Mouse (Mus musculus): ENCODE data around the gene Tmem56.

Gene Tmem56

DNA sequence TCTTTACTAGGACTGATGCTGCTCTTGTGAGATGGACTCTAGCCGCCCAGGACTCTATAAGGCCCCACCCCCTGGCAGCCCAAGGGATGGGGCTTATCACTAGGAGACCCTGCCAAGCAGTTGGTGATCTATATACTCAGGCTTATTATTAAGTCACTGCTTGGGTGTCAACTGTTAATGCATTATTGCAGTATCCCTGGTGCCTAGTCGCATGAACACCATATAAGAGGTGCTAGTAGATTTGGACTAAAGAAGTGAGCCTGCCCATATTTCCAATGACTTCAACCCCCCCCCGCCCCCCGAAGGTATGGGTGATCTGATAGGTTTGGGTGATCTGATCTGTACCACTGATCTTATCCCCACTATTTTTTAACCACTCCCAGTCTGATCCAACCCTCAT is at the start of gene Tmem56:
TSS of gene Tmem56 (minus strand) at position 101 of the 400 bp plus-strand sequence.
- no peak for DNase-seq

DNA sequence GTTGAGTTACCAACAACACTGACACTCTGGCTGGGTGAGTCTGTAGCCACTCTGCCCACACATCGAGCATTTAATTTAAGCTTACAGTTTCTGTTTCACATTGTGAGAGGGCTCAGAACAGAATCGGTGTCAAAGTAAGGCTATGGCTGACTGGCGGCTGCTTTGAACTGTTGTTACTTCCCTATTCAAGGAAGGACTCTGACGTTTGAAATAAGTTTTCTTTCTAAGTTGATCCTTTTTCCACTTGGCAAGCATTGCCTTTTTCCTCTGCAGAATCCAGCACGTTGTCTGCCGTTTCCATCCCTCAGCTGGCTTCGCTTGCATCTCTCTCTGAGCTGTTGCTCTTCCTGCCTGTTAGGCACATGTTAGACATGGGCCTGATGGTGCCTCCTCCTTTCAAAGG is 47.3 kb upstream of the Tmem56 start:
- no peak for DNase-seq

DNA sequence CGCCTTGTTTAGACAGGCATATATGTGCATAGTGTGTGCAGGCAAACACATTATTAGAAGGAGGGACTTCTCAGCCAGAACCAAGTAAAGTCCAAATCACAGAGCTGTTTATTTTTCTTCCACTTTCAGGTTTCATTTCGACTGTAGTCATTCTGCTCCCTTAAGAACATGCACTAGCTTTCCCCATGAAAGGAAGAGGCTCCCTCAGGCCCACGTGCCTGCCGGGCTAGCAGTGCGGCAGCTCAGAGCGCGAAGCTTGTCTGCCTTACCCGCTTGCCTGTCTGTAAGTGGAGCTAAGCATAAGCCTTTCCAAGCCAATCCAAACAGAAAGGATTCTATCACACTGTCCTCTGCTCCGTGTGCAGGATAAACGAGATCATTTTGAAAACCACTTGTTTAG is 46.7 kb upstream of the Tmem56 start:
- DNase-seq, result no peak

DNA sequence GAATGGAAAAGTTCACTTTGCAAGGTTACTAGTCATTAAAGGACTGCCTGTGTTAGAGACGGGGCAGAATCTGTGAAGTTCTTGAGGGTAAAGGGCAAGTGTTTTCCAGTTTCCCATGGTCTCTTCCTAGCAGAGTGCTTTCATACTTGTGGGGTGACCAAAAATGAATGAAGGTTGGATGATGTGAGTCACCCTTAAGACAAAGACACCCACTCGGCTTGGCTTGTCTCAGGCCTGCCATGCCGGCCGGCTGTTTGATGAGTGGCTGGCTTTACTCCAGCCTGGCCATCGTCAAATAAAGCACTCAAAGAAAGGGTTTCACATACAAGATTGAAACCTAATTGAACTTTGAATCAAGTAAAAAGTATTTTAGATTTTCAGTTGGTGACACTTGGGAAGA is 44.5 kb upstream of the Tmem56 start:
- DNase-seq, result no peak

DNA sequence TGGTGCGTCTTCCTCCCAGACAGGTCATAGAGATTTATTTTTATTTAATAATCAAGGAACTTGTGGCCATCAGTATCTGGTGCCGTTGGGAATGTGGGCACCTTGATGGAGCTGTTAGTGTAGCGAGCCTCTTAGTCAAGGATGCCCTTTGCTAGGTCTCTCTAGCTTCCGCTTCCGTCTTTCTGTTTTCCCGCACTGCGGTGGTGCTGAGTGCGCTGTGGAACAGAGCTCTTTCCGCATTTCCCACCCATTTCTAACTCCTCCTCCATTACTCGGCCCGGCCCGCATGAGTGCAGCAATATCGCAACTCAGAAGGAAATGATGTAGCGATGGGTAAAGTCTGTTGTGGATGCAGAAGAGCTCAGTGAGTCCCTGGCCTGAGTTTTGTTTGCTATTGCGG is 40.5 kb upstream of the Tmem56 start:
- DNase-seq, result no peak

DNA sequence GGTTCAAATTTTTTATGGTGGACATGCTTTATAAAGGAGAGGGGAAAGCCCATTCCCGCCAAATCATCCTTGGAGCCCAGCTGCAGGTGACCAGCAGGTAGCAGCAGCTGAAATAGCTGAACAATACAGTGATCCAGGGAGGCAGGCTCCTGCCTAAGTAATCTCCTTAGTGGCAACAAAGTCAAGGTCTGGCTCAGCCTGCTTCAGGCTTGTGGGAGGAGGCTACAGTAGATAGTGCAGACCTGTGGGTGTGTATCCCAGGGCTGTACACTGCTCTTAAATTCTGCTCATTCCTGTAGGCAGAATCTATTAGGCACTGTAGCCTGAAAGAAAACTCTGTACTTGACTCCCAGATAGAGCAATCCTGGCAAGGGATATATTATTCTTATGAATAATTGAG is 38.0 kb upstream of the Tmem56 start:
- DNase-seq, result no peak

DNA sequence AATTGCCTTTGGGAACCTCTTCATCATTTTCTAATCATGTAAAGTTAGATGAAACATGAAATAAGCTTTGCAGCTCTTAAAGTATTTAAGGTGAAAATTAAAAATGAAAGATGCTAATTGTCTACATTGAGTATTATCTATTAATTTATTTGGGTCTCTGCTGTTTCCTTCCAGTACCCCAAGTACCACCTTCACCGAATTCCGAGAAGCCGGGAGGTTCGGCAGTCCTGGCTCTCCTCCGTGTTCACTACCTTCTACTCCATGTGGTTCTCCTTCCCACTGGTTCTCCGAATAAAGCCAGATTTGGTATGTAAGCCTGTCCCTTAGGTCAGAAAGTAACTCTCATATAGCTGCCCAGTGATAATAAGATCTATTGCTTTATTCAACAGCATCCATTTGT is 37.0 kb upstream of the Tmem56 start:
- no peak for DNase-seq

DNA sequence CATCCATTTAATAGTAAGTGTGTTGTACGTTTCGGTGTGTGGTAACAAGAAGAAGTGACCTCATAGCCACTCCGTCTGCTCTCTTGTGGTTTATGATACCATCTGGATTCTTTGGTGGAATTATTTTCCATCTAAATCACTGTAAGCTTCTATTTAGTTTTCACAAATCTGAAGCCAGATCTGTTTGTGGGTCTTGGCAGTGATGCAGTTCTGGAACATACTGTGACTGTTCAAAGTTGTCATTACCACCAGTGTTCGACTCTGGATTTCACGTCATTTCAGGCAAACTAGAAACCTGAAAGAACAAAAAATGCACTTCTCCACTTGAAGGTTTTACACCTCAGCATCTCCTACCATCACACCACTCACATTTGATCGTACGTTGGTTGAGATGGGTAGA is 32.6 kb upstream of the Tmem56 start:
- no peak for DNase-seq

DNA sequence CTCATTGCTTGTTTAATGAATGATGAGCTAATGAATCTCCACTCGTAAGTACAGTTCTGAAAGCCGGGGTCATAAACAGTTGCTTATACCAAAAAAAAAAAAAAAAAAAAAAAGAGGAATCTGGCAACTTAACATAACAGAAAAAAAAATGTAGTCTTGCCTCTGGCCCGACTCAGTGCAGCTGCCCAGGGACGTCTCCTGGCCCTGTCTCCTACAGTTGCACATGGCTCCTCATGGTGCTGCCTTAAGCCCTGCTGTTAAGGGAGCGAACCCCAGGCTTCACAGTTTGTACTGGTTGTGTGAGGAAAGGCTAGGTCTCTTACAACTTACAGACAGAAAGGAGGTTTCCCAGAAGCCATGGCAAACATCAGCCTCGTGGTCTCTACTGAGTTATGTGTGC is 31.3 kb upstream of the Tmem56 start:
- no peak for DNase-seq

DNA sequence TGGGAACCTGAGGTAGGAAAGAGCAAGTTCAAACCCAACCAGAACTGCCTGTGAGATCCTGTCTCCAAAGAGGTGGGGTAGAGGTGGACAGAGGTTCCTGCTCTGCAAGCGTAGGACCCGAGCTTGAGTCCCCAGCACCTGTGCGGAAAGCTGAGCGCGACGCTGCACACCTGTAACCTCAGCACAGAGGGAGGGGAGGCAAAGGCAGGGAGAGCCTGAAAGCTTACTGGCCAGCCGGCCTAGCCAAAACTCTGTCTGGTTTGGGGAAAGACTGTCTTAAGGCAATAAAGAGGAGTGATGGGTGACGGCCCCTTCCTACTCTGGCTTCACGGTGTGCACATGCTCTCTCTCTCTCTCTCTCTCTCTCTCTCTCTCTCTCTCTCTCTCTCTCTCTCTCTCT is 30.1 kb upstream of the Tmem56 start:
- DNase-seq, result no peak

DNA sequence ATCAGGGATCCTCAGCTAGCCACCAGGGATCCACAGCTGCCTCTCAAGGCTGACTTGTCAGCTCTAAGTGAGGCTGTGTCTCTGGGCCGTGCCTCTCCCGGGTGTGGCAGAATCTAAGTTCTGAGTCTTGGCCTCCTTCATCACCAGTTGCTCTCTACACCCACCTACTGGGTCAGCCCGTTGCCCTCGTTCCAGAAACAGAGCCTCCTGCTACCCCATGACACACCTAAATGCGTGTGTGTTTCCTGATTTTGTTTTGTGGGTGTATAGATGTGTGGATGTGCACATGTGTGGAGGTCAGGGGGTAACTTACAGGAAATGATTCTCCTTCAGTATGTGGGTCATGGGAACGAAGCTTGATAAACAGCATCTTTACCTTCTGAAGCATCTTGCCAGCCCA is 29.5 kb upstream of the Tmem56 start:
- no peak for DNase-seq

DNA sequence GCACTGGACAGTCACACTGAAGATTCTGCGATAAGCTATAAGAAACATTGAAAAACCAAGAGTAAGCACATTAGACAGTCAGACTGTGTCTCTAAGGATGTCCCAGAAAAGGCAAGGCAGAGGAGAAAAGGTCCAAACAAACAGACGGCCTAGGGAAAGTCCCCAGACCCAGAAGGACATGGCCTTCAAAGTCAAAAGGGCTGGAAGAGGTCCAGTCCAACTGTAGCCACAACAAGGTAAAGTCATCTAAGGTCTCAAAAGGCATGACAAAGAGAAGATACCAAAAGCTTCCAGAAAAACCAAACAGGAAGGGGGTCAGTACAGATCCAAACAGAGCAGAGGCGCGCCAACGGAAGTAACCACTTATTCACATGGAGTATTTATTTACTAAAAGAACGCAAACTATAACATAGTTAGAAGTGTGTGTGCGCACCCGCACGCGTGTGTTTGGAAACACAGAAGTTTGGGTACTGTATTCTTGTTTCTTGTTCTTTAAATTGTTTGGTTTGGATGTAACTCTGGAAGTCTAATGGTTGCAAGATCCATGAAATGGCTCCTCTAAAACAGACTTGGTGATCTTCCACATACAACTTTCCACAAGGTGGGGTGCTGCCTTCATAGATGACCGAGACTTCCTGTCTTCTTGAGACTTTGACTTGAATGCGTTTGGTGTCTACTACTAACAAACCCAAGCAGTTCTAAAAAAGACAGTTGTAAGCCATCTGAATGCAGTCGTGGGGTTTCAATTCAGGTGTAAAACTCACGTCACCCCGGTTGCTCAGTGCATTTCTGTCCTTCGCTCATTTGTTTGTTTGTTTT is 27.2 kb upstream of the Tmem56 start:
- peak in 1 of 2 experiments; percentile 19 for DNase-seq

DNA sequence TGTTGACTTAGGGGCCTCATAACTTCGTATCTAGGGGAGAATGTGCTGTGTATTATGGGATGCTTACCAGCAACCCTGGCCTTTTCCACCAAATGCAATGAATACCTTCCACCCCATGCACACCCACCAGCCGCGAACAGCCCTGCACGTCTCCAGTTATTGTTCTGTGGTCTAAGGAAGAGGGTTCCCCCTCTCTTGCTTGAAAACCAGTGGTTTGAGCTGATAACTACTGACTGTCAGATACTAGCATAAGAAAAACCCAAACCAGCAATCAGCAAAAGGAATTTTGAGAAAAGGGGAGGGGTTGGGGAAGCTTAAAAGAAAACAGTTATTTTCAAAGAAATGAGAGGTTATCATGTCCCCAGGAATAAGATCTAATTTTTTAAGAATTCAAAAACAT is 26.5 kb upstream of the Tmem56 start:
- no peak for DNase-seq

DNA sequence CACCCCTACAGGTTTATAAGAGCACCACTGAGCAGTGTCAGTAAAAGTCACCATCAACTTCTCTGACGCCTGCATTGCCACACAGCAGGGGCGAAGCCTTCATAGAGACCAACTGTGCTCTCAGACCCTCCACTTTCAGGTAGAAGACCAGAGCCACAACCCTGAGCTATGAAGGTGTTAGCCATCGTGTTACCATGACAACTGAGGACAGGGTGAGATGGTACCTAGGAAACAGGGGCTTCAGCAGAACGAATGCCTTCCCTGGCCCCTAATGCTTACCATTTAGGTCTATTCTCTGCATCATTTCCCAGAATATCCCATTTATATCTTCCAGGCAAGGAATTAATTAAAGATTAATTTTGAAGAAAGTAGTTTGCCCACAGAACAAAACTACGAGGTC is 26.0 kb upstream of the Tmem56 start:
- no peak for DNase-seq

DNA sequence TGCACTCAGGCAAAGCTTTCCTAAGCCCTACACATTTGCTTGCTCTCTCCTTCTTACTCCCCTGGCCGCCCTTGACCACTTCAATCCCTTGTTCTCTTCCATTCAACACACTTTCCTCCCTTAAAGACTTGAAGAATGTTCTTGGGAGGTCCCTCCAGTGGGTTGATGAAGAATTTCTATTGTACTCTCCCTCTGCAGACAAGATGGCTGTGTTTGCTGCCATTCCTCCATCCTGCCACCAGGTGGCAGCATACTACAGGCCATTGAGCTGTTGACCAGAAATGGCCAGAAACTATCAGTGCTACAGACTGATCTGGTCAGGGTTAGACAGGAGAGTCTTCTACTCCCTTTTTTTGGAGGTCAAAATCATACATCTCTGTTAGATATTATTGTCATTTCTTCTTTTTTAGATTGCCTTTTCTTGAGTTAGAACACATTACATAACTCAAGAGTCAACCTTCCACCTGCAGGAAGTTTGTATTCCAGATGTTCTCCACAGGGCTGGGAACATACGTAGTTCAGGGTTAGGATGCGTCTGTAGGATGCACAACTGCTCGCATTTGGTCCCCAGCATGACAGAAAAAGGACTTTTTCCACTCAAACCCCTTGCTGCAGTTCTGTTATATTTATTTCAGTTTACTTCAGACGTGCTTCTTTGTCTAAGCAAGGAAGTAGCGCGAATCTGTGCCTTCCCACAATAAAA is 24.8 kb upstream of the Tmem56 start:
- DNase-seq, result peak; percentile 72 to 78

DNA sequence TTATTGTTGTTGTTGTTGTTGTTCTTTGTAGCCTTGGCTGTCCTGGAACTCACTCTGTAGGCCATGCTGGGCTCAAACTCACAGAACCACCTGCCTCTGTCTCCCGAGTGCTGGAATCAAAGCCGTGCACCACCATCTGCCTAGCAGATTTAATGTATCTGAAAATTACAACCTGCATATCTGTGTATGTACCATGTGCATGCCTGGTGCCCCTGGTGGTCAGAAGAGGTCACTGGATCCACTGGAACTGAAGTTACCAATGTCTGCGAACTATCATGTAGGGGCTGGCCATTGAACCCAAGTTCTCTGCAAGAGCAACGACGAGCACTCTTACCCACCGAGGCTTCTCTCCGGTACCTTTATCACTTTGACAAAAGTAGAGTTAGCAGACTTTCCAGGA is 23.7 kb upstream of the Tmem56 start:
- peak in 1 of 2 experiments; percentile 21 for DNase-seq

DNA sequence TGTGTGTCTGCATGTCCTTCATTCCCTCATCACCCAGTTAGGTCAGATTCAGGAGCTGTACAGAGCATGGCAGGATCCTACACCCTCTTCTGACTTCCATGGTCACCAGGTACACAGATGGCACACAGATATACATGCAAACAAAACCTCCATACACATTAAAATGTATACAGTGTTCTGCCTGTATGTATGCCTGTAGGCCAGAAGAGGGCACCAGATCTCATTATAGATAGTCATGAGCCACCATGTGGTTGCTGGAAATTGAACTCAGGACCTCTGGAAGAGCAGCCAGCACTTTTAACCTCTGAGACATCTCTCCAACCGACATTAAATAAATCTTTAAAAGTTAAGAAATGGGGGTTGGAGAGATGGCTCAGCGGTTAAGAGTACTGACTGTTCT is 11.3 kb upstream of the Tmem56 start:
- no peak for DNase-seq

DNA sequence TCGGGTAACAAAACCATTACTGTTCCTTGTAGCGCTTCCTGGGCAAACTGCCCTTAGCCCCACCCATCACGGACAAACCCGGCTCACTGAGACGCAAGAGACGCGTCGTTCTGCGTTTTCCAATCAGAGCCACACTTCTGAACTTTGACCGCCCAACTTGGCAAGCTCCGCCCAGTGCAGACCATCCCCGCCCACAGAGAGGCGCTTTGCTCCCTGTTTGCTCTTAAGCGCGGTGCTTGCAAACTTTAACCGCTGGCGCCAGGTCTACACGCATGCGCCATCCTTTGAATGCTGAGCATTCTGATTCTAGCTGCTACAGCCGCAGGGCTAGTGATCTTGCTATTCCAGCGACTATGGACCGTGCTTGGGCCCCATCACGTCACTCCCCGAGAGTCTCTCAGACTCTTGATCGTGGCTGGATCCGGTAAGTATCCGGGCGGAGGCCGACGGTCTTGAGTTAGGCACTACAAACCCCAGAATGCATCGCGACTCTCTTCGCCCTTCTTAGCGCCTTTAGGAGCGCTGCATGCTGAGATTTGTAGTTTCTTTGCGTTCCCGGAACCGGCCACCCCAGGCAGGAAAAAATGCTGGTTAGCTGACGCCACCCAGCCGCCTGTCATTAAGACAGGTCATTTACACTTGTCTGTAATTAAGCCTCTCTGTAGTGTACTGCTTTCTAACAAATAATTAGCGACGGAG is 8.8 kb upstream of the Tmem56 start, which contains the start of gene Alg14:
TSS of gene Alg14 (plus strand) at position 214 of the 699 bp plus-strand sequence.
- peak; percentile 98 for DNase-seq

DNA sequence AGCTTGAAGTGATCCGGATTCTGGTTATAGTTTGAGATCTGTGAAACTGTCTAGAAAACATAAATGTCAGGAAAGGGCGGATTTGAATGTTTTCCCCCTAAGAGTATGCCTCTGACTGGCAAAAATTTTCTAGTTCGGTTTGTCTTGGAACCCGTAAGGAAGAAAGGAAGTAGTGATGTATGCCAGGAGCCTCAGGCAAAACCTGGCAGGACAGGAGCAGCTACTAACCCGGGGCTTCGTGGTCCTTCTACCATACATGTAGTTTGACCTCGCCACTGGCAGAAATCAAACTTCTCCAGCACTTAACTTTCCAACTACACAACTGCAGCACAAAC is 8.3 kb upstream of the Tmem56 start:
- no peak for DNase-seq

DNA sequence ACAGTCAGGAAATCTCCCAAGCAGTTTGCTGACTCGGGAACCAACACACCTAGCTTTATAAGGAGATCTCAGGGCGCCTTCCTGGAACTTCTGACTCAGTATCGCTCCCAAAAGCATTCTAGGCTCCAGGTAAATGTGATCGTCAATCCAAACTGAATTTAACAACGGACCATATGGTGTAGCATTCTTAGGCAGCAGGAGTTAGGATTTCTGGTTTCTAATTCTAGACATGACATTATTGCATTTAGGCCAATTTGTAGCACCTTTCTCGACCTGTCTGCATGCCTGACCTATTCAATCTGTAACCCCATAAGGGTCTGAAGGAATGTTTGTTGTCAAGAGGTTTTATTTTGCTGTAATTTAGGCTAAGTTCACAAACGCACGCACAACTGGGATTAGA is 7.8 kb upstream of the Tmem56 start:
- no peak for DNase-seq

DNA sequence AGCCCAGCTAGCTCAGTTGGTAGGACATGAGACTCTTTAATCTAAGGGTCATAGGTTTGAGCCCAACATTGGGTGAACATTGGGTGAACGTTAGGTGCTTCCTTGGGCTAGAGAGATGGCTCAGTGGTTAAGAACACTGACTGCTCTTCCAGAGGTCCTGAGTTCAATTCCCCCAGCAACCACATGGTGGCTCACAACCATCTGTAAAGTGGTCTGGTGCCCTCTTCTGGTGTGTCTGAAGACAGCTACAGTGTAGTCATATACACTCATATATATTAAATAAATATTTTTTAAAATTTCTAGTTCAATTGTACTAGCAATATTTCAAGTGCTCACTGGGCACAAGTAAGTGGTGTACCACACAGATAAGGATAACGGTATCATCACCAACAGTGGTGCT is 4.3 kb upstream of the Tmem56 start:
- DNase-seq, result no peak

DNA sequence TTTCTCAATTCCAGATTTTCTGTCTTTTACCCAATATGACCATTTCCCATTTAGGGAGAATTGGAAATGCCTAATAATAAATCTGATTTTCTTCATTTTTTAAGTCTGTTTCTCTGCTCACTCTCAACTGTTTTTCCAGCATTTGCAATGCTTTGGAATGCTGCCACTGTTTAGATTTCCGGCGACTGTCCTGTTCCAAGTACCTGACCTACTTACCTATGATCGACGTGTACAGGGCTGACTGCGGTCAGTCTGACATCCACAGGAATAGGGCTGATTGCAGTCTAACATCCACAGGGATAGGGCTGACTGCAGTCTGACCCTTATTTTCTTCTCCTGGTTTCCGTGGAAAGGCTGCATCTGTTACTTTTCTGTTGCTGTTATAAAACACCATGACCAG is 2.3 kb upstream of the Tmem56 start:
- no peak for DNase-seq

DNA sequence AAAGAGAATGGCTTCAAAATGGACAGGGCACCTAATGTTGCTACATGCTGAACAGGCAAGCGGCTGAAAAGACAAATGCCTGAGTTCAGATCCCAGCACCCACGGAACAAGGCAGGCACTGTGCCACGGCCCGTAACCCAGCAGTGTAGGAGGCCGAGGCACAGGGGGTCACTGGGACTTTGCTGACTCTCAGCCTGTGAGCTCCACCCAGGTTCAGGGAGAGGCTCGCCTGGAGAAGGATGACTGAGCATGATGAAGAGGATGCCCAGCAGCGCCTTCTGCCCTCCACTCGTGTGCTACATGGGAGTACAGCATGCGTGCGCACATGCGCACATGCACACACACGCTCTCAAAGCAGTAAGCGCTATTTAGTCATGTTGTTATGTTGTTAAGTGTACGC is 3.2 kb downstream of the Tmem56 start:
- DNase-seq, result no peak

DNA sequence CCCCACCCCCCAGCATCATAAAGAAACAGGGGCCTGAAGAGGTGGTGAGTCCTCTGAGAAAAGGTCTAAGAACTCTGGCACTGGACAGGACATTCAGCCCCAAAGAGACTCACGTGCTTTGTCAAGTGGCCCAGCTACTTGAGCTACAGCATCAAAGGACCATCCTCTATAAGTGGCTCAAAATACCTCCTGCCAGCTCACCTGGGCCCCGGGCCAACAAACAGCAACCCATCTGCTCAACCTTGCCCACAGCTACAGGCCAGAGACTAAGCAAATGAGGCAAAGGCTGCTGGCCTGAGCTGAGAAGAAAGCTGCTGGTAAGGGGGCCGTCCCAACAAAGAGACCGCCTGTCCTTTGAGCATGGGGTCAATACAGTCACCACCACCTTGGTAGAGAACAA is 5.3 kb downstream of the Tmem56 start:
- no peak for DNase-seq
